In the genomic region with DNA sequence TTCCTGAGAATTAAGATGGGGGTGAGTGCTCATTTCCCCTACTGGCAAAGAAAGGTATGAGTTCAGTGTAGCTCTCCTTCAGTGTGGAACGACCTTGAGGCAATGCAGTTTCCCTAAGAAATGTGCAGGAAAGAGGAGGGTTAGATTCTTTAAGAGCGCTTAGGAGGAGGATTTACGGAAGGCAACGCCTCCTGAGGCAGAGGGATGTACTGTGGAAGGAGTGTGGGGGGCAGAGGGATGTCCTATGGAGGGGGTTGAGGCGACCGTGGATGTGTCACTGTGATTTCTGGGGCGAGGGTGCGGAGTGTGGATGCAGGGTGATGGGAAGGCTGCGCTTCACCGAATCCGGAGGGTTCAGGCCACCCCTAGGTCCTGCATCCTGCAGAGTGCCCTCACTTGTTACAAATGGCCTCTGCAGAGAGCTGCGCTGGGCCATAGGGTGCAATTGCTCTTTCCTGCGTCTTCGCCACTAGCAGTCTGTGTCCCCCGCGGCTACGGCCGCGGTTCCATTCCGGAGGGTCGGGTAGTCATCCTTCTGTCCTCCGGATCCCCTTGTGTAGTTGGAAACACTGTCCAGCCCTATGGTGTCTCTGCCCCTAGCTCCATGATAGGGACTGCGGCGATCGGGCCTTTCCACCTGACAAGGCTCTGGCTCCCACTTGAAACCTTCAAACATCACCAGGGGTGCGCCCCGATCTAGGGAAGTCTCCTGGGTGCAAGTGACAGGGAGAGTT, we compare ENCODE assay signal across 1 mouse cellular context.
TF ChIP-seq lines count a peak whose summit lies in the region.

No protein-coding gene starts in this region.

TF ChIP-seq in MEL, 35 proteins besides CTCF, POLR2A, EP300 and RAD21 (continued from another document):
- TF ChIP-seq ELF1 (IDR thresholded peaks at IDR 0.05; ENCODE audit: low read depth, low read length): no peak
- TF ChIP-seq MYB (IDR thresholded peaks at IDR 0.05; ENCODE audit: low read depth, low read length): no peak
- TF ChIP-seq ZC3H11A (IDR thresholded peaks at IDR 0.05; ENCODE audit: low read depth, low read length): no peak
- TF ChIP-seq JUND (IDR thresholded peaks at IDR 0.05; ENCODE audit: low read depth, low read length): no peak
- no peak for TF ChIP-seq MYC (IDR thresholded peaks at IDR 0.05; ENCODE audit: low read depth, low read length)
- no peak for TF ChIP-seq USF1 (IDR thresholded peaks at IDR 0.05; ENCODE audit: low read depth, low read length)
